Mouse (Mus musculus) ES-Bruce4 (cell line): Measurements from ENCODE around the gene Gbp10.
"Not testable (repeated sequence)": the region's sequence is repeated elsewhere in the genome, so short reads cannot be mapped to it uniquely, and the experiment has no call there.

Experiments used
- CTCF ChIP-seq: IDR thresholded peaks from one replicate; pipeline ENCODE4 v1.8.1; 2011; ENCODE audit warnings: low read depth, low read length
- EP300 ChIP-seq: IDR thresholded peaks from 2 replicates; pipeline ENCODE4 v1.6.1; 2011; ENCODE audit warnings: low read depth, low read length; ENCODE audit not compliant: insufficient read depth
- POLR2A ChIP-seq: IDR thresholded peaks from one replicate; pipeline ENCODE4 v1.8.1; 2011; ENCODE audit warnings: low read length; ENCODE audit not compliant: insufficient read depth

DNA sequence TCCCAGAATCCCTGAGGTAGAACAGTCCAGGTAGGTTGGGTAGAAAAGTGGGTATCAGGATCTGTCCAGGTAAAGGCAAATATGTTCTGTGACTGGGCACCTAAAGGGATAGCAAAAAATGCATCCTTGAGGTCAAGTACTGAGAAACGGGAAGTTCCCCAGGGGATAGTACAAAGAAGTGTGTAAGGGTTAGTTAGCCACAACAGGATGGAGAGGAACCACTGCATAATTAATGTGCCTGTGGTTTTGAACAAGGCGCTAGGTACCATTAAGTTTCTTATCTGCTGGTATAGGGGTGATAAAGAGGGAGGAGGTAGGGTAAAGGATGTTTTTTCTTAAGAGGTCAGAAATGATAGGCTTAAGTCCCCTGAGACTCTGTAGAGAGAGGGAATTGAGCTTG, 46.8 kb downstream of the Gbp10 start:
- not testable (repeated sequence) for TF ChIP-seq CTCF, POLR2A, EP300
